Mouse (Mus musculus): ENCODE results near the gene Prkd2. TPM values are rescaled to one million over a fixed set of nuclear protein-coding genes. Genes with fewer than 3 reads are reported as not detected.

Gene Prkd2
- polyA plus RNA-seq, 2 experiments: 1.8 to 2.5 TPM

DNA sequence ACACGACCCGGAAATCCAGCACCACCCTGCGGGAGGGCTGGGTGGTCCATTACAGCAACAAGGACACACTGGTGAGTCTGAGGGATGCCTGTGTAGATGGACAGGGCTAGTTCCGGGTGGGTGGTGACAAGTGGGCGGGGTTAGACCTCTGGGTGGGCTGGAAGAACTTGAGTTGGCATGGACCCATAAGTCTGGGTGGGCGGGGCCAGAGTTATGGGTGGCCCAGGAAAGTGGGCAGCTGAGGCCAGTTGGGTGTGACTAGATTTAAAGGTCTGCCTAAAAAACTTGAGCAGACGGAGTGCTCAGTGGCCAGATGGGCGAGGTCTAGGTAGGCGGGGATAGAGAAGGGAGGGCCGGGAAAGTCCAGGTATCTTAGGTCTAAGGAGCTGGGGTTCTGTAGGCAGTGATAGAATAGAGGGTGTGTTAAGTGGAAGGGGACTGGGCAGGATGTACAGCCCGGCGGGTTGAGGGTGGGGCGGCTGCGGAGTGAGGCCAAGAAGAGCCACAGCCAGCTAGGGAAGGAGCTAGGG, 10.7 kb downstream of the Prkd2 start:
- no peak overlapping the region for H3K9ac ChIP-seq (replicated peaks)
- TF ChIP-seq CTCF (IDR thresholded peaks at IDR 0.05; ENCODE audit: low read depth) (no peak), EP300 (IDR thresholded peaks at IDR 0.05; ENCODE audit: low read depth) (no peak)
- H3K27me3 ChIP-seq (ENCODE audit: control insufficient read depth, insufficient read depth, low read length): no peaks in the 10 kb centered on the region
- ATAC-seq (ENCODE audit: insufficient read depth): no peak
- no peak overlapping the region for H3K27ac ChIP-seq
- H3K4me3 ChIP-seq (ENCODE audit: insufficient read depth in 1 of 2, low read depth in 2 of 2, low read length in 2 of 2): no peak overlapping the region
- H3K9me3 ChIP-seq (ENCODE audit: control insufficient read depth, low read length): no peaks in the 10 kb centered on the region
- no peak for DNase-seq (ENCODE audit: low read depth in 3 of 3, low spot score in 3 of 3)
- 76% methylated on average over 14 of the region's 14 CpGs for WGBS (ENCODE audit: insufficient replicate concordance)
- H3K4me2 ChIP-seq (ENCODE audit: low read depth): no peak overlapping the region
- no peaks in the 10 kb centered on the region for H3K36me3 ChIP-seq (replicated peaks; ENCODE audit: control insufficient read depth, insufficient read depth, low read depth)
- no peaks in the 10 kb centered on the region for H3K4me1 ChIP-seq (replicated peaks; ENCODE audit: control insufficient read depth in 2 of 2, insufficient read depth in 2 of 2, low read length in 1 of 2)

DNA sequence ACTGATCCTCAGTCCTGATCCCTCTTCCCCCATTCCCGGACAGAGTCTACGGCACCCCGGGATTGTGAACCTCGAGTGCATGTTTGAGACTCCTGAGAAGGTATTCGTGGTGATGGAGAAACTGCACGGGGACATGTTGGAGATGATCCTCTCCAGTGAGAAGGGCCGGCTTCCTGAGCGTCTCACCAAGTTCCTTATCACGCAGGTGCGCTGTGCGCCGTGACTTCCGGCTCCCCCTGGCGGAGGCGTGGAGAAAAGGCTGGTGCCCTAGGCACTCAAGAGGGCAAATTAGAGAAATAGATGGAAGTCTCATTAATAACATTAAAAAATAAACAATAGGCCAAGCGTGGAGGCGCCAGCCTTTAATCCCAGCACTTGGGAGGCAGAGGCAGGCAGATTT, 15.6 kb downstream of the Prkd2 start:
- Histone ChIP-seq H3K27me3 (ENCODE audit: control insufficient read depth, insufficient read depth, low read length) (no peaks in the 10 kb centered on the region), H3K36me3 (replicated peaks; ENCODE audit: control insufficient read depth, insufficient read depth, low read depth) (no peaks in the 10 kb centered on the region), H3K9ac (replicated peaks) (no peak overlapping the region), H3K9me3 (ENCODE audit: control insufficient read depth, low read length) (no peaks in the 10 kb centered on the region), H3K27ac (no peak overlapping the region), H3K4me1 (replicated peaks; ENCODE audit: control insufficient read depth in 2 of 2, insufficient read depth in 2 of 2, low read length in 1 of 2) (no peaks in the 10 kb centered on the region), H3K4me3 (ENCODE audit: insufficient read depth in 1 of 2, low read depth in 2 of 2, low read length in 2 of 2) (no peak overlapping the region), H3K4me2 (ENCODE audit: low read depth) (no peak overlapping the region)
- WGBS (ENCODE audit: insufficient replicate concordance): 36% methylated on average over 17 of the region's 17 CpGs
- ATAC-seq (ENCODE audit: insufficient read depth) (no peak), DNase-seq (ENCODE audit: low read depth in 3 of 3, low spot score in 3 of 3) (no peak)
- TF ChIP-seq CTCF (IDR thresholded peaks at IDR 0.05; ENCODE audit: low read depth): peak; percentile 92
- no peak for TF ChIP-seq EP300 (IDR thresholded peaks at IDR 0.05; ENCODE audit: low read depth)

DNA sequence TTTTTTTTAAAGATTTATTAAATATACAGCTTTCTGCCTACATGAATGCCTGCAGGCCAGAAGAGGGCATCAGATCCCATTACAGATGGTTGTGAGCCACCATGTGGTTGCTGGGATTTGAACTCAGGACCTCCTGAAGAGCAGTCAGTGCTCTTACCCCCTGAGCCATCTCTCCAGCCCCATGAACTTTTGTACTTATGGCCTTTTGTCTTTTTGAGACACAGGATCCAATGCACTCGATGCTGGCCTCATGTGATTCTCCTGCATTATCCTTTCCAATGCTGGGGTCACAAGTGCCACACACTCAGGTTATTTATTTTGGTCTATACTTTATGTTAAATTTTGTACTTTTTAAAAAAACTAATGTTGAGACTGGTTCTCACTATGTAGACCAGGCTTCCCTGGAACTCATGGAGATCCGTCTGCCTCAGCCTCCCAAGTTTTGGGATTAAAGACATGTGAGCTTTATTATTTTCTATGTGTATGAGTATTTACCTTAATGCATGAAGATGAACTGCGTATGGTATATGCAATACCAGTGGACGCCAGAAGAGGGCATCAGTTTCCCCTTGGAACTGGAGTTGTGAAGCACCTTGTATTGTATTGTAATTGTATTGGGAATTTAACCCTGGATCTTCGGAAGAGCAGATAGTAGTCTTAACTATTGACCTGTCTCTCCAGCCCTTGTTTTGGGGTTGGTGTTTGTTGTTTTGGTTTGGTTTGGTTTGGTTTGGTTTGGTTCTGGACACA, 17.4 kb downstream of the Prkd2 start:
- no peak overlapping the region for H3K9ac ChIP-seq (replicated peaks)
- no peak overlapping the region for H3K4me2 ChIP-seq (ENCODE audit: low read depth)
- H3K27me3 ChIP-seq (ENCODE audit: control insufficient read depth, insufficient read depth, low read length): no peaks in the 10 kb centered on the region
- H3K27ac ChIP-seq: no peak overlapping the region
- H3K4me1 ChIP-seq (replicated peaks; ENCODE audit: control insufficient read depth in 2 of 2, insufficient read depth in 2 of 2, low read length in 1 of 2): no peaks in the 10 kb centered on the region
- TF ChIP-seq CTCF (IDR thresholded peaks at IDR 0.05; ENCODE audit: low read depth) (peak; percentile 76), EP300 (IDR thresholded peaks at IDR 0.05; ENCODE audit: low read depth) (no peak)
- 28% methylated on average over 5 of the region's 5 CpGs for WGBS (ENCODE audit: insufficient replicate concordance)
- DNase-seq (ENCODE audit: low read depth in 3 of 3, low spot score in 3 of 3) (peak in 2 of 3 experiments; percentile 40 to 41), ATAC-seq (ENCODE audit: insufficient read depth) (no peak)
- no peaks in the 10 kb centered on the region for H3K36me3 ChIP-seq (replicated peaks; ENCODE audit: control insufficient read depth, insufficient read depth, low read depth)
- no peaks in the 10 kb centered on the region for H3K9me3 ChIP-seq (ENCODE audit: control insufficient read depth, low read length)
- no peak overlapping the region for H3K4me3 ChIP-seq (ENCODE audit: insufficient read depth in 1 of 2, low read depth in 2 of 2, low read length in 2 of 2)

GRCm38 (mm10) chr7:16867488-16867887, 24.8 kb downstream of the Prkd2 start:
- H3K9me3 ChIP-seq (ENCODE audit: control insufficient read depth, low read length): no peaks in the 10 kb centered on the region
- no peaks in the 10 kb centered on the region for H3K27me3 ChIP-seq (ENCODE audit: control insufficient read depth, insufficient read depth, low read length)
- H3K27ac ChIP-seq: no peak overlapping the region
- H3K4me2 ChIP-seq (ENCODE audit: low read depth): no peak overlapping the region
- no peak for TF ChIP-seq CTCF (IDR thresholded peaks at IDR 0.05; ENCODE audit: low read depth)
- TF ChIP-seq EP300 (IDR thresholded peaks at IDR 0.05; ENCODE audit: low read depth): no peak
- peaks cover 0 to 3% of the 10 kb centered on the region in 2 experiments; a peak in 1 of 4 replicates for H3K4me1 ChIP-seq (replicated peaks; ENCODE audit: control insufficient read depth in 2 of 2, insufficient read depth in 2 of 2, low read length in 1 of 2)
- peak; percentile 40; the same call in 1 of the 2 replicates for ATAC-seq (ENCODE audit: insufficient read depth)
- H3K4me3 ChIP-seq (ENCODE audit: insufficient read depth in 1 of 2, low read depth in 2 of 2, low read length in 2 of 2): no peak overlapping the region
- no peak for DNase-seq (ENCODE audit: low read depth in 3 of 3, low spot score in 3 of 3)
- 58% methylated on average over 3 of the region's 3 CpGs for WGBS (ENCODE audit: insufficient replicate concordance)
- H3K36me3 ChIP-seq (replicated peaks; ENCODE audit: control insufficient read depth, insufficient read depth, low read depth): no peaks in the 10 kb centered on the region
- H3K9ac ChIP-seq (replicated peaks): no peak overlapping the region

GRCm38 (mm10) chr7:16869497-16869896, 26.8 kb downstream of the Prkd2 start:
- no peaks in the 10 kb centered on the region for H3K27me3 ChIP-seq (ENCODE audit: control insufficient read depth, insufficient read depth, low read length)
- ATAC-seq (ENCODE audit: insufficient read depth) (peak; percentile 33; the same call in 1 of the 2 replicates), DNase-seq (ENCODE audit: low read depth in 3 of 3, low spot score in 3 of 3) (no peak)
- no peaks in the 10 kb centered on the region for H3K36me3 ChIP-seq (replicated peaks; ENCODE audit: control insufficient read depth, insufficient read depth, low read depth)
- no peak overlapping the region for H3K4me3 ChIP-seq (ENCODE audit: insufficient read depth in 1 of 2, low read depth in 2 of 2, low read length in 2 of 2)
- no peak overlapping the region for H3K27ac ChIP-seq
- TF ChIP-seq CTCF (IDR thresholded peaks at IDR 0.05; ENCODE audit: low read depth) (no peak), EP300 (IDR thresholded peaks at IDR 0.05; ENCODE audit: low read depth) (no peak)
- no peak overlapping the region for H3K9ac ChIP-seq (replicated peaks)
- 69% methylated on average over 16 of the region's 16 CpGs for WGBS (ENCODE audit: insufficient replicate concordance)
- no peak overlapping the region for H3K4me2 ChIP-seq (ENCODE audit: low read depth)
- peaks cover 3 to 8% of the 10 kb centered on the region in 2 experiments for H3K4me1 ChIP-seq (replicated peaks; ENCODE audit: control insufficient read depth in 2 of 2, insufficient read depth in 2 of 2, low read length in 1 of 2)
- H3K9me3 ChIP-seq (ENCODE audit: control insufficient read depth, low read length): no peaks in the 10 kb centered on the region
